Mouse (Mus musculus) C2C12 (cell line): Measurements from ENCODE around the gene Nipa1. TPM values are rescaled to one million over a fixed set of nuclear protein-coding genes. Genes with fewer than 3 reads are reported as not detected.

Experiments used
- H3K27me3 ChIP-seq: one replicate; pipeline ENCODE4 v1.6.1; 2011; ENCODE audit not compliant: control insufficient read depth, insufficient read depth, insufficient read length
- H3K36me3 ChIP-seq: one replicate; pipeline ENCODE4 v1.6.1; 2011; ENCODE audit not compliant: control insufficient read depth, insufficient read depth
- H3K4me3 ChIP-seq: one replicate; pipeline ENCODE4 v1.5.1; 2011; ENCODE audit warnings: mild to moderate bottlenecking, control low read depth; ENCODE audit not compliant: poor library complexity, insufficient read depth, severe bottlenecking
- H3K79me2 ChIP-seq: one replicate; pipeline ENCODE4 v1.6.1; 2011; ENCODE audit not compliant: control insufficient read depth, insufficient read depth
- H3K79me3 ChIP-seq: one replicate; pipeline ENCODE4 v1.6.1; 2011; ENCODE audit warnings: low read depth, control low read depth
- H3ac ChIP-seq: one replicate; pipeline ENCODE3; 2011; ENCODE audit warnings: low read depth; ENCODE audit not compliant: control insufficient read depth, insufficient read length
- CEBPB ChIP-seq: IDR thresholded peaks from one replicate; pipeline ENCODE4 v1.6.1; 2011; ENCODE audit warnings: low read depth, mild to moderate bottlenecking, control low read depth, moderate library complexity
- CTCF ChIP-seq: IDR thresholded peaks from one replicate; pipeline ENCODE4 v1.5.1; 2011; ENCODE audit not compliant: control insufficient read depth, insufficient read depth, insufficient read length
- FOSL1 ChIP-seq: IDR thresholded peaks from one replicate; pipeline ENCODE4 v1.8.0; 2011; ENCODE audit warnings: mild to moderate bottlenecking, low read length; ENCODE audit not compliant: poor library complexity, insufficient read depth, severe bottlenecking
- MAX ChIP-seq: IDR thresholded peaks from one replicate; pipeline ENCODE4 v1.6.1; 2011; ENCODE audit warnings: mild to moderate bottlenecking, control low read depth
- MYOD1 ChIP-seq: IDR thresholded peaks from one replicate; pipeline ENCODE4 v1.6.1; 2011; ENCODE audit warnings: low read depth; ENCODE audit not compliant: control insufficient read depth, insufficient read length
- MYOG ChIP-seq: IDR thresholded peaks from one replicate; pipeline ENCODE4 v1.6.1; 2011; ENCODE audit not compliant: control insufficient read depth, insufficient read length; ENCODE audit errors: extremely low read depth
- USF1 ChIP-seq: IDR thresholded peaks from one replicate; pipeline ENCODE4 v1.6.1; 2011; ENCODE audit warnings: low read depth, mild to moderate bottlenecking, control low read depth, moderate library complexity
- polyA plus RNA-seq: library from polyadenylated mRNA; unstranded; fragments of >200 nt; fragmentation: generic; extraction: Trizol; gene quantifications from one replicate; pipeline ENCODE4 v1.2.1, GENCODE M21; 2012; ENCODE audit warnings: missing spikeins

Nipa1 gene
- polyA plus RNA-seq, 1 experiment = 3.9 TPM

GRCm38 (mm10) chr7:55982010-55982700, 37.6 kb downstream of the Nipa1 start:
- H3ac ChIP-seq = no peak overlapping the region
- H3K79me3 ChIP-seq = no peaks in the 10 kb centered on the region
- no peaks in the 10 kb centered on the region for H3K27me3 ChIP-seq
- H3K4me3 ChIP-seq = no peak overlapping the region
- TF ChIP-seq CEBPB = no peak
- no peak for TF ChIP-seq MAX
- TF ChIP-seq MYOG = no peak
- no peak for TF ChIP-seq FOSL1
- TF ChIP-seq CTCF = no peak
- no peak for TF ChIP-seq MYOD1
- no peak for TF ChIP-seq USF1
- no peaks in the 10 kb centered on the region for H3K36me3 ChIP-seq
- H3K79me2 ChIP-seq = no peaks in the 10 kb centered on the region

- no peak overlapping the region for H3ac ChIP-seq
Observed at GRCm38 (mm10) chr7:55981511-55981910, 38.2 kb downstream of the Nipa1 start.

GRCm38 (mm10) chr7:55974429-55974828, 45.3 kb downstream of the Nipa1 start:
- H3K79me2 ChIP-seq = no peaks in the 10 kb centered on the region
- H3K79me3 ChIP-seq = no peaks in the 10 kb centered on the region
- no peaks in the 10 kb centered on the region for H3K36me3 ChIP-seq
- TF ChIP-seq MYOG (no peak), USF1 (no peak), MAX (no peak), CEBPB (no peak), FOSL1 (no peak), CTCF (no peak), MYOD1 (no peak)
- no peak overlapping the region for H3ac ChIP-seq
- H3K4me3 ChIP-seq = no peak overlapping the region
- H3K27me3 ChIP-seq = no peaks in the 10 kb centered on the region

More at GRCm38 (mm10) chr7:55981511-55981910, 38.2 kb downstream of the Nipa1 start:
- H3K27me3 ChIP-seq = no peaks in the 10 kb centered on the region
- H3K36me3 ChIP-seq = no peaks in the 10 kb centered on the region
- TF ChIP-seq USF1 (no peak), CTCF (no peak), FOSL1 (no peak), MYOG (no peak), MAX (no peak), CEBPB (no peak), MYOD1 (no peak)
- no peaks in the 10 kb centered on the region for H3K79me3 ChIP-seq
- H3K79me2 ChIP-seq = no peaks in the 10 kb centered on the region
- no peak overlapping the region for H3K4me3 ChIP-seq

- Histone ChIP-seq H3K4me3 (no peak overlapping the region), H3K79me2 (no peaks in the 10 kb centered on the region), H3K79me3 (no peaks in the 10 kb centered on the region), H3K36me3 (no peaks in the 10 kb centered on the region), H3K27me3 (no peaks in the 10 kb centered on the region), H3ac (no peak overlapping the region)
- TF ChIP-seq MYOD1 (no peak), MAX (no peak), MYOG (no peak), FOSL1 (no peak), CEBPB (no peak), USF1 (no peak), CTCF (no peak)
Observed at GRCm38 (mm10) chr7:55969415-55969814, 50.3 kb downstream of the Nipa1 start.

GRCm38 (mm10) chr7:55968258-55968901, 51.4 kb downstream of the Nipa1 start:
- Histone ChIP-seq H3K36me3 (no peaks in the 10 kb centered on the region), H3K79me2 (no peaks in the 10 kb centered on the region), H3ac (peak overlapping the region; percentile 49), H3K27me3 (no peaks in the 10 kb centered on the region), H3K79me3 (no peaks in the 10 kb centered on the region), H3K4me3 (no peak overlapping the region)
- TF ChIP-seq MAX (no peak), USF1 (no peak), CEBPB (no peak), FOSL1 (no peak), MYOD1 (no peak), CTCF (no peak), MYOG (no peak)
